ENCODE assay signal across 28 mouse cellular contexts in genomic region chr3:146108945-146109344, GRCm38 (mm10). TPM values are rescaled to one million over a fixed set of nuclear protein-coding genes. Genes with fewer than 3 reads are reported as not detected.
DNase-seq lines count a peak whose midpoint lies in the region; ATAC-seq lines count a peak whose summit lies in the region.
"Had no signal": no experiment of that assay in that cellular context is flagged by ENCODE, and none has a peak within 500 bp of the region (broad histone marks: within the 10 kb centered on the region; RNA-seq: fewer than 3 reads in every experiment).

No protein-coding gene starts in this region.

- no peak overlapping the region for H3K9ac ChIP-seq in forebrain, embryonic 16.5 days (replicated peaks; ENCODE audit: low read depth, low read length)
- H3K9ac ChIP-seq: embryonic facial prominence, embryonic 15.5 days had no signal

- H3K4me3 ChIP-seq in forebrain, embryonic 16.5 days (replicated peaks; ENCODE audit: low read length), result no peak overlapping the region

- ATAC-seq in granulocyte monocyte progenitor cell, adult 5-6 weeks (replicated peaks; ENCODE audit: poor library complexity, severe bottlenecking), result peak; percentile 60
- ATAC-seq in megakaryocyte, adult 5-6 weeks (ENCODE audit: poor library complexity, severe bottlenecking), result peak; percentile 71
- ATAC-seq in forebrain, embryonic 16.5 days, result no peak
- ATAC-seq in monocyte, adult 5-6 weeks (replicated peaks; ENCODE audit: insufficient number of reproducible peaks, low FRiP score, low TSS enrichment, poor library complexity, severe bottlenecking), result no peak; the same call in 1 of the 2 replicates

- intact Hi-C loops in gastrocnemius, postnatal 36 days (cut with DNase I), result no loop called here

- H3K4me2 ChIP-seq in forebrain, embryonic 16.5 days (ENCODE audit: low read length), result no peak overlapping the region

- H3K9me3 ChIP-seq in forebrain, embryonic 16.5 days (ENCODE audit: control insufficient read depth, low read length), result no peaks in the 10 kb centered on the region
- H3K9me3 ChIP-seq: embryonic facial prominence, embryonic 13.5 days; embryonic facial prominence, embryonic 15.5 days; G1E had no signal

- H3K27ac ChIP-seq in forebrain, embryonic 16.5 days (ENCODE audit: low read length), result no peak overlapping the region
- H3K27ac ChIP-seq: embryonic facial prominence, embryonic 13.5 days; embryonic facial prominence, embryonic 15.5 days; forebrain, embryonic 12.5 days had no signal

- 70% methylated on average over 2 of the region's 2 CpGs for WGBS in forebrain, embryonic 16.5 days

- DNase-seq in 3T3-L1 (ENCODE audit: low read depth, low spot score) (peak; percentile 15), NIH3T3 (ENCODE audit: low read depth) (peak; percentile 15)
- no peak for DNase-seq in cerebellum, postnatal 36 days
- no peak for DNase-seq in gastrocnemius, postnatal 36 days
- DNase-seq: adrenal gland, adult 2 months; adrenal gland, postnatal 10 days; adrenal gland, postnatal 25 days; B cell, adult 2 months; cerebellum, adult 11-12 months; cerebellum, adult 2 months; cerebellum, adult 9-10 months; cerebellum, postnatal 10 days; cerebellum, postnatal 25 days; embryo, embryonic 11 days; forebrain, postnatal 0 days had no signal

- H3K36me3 ChIP-seq in forebrain, embryonic 16.5 days (ENCODE audit: control insufficient read depth, insufficient read depth), result no peaks in the 10 kb centered on the region
- H3K36me3 ChIP-seq: embryonic facial prominence, embryonic 13.5 days; embryonic facial prominence, embryonic 15.5 days; forebrain, embryonic 10.5 days; forebrain, embryonic 12.5 days; G1E had no signal

- 0 out of 2 replicates have a peak, but pooled peaks cover 3% of the 10 kb centered on the region for H3K27me3 ChIP-seq in forebrain, embryonic 16.5 days (replicated peaks; ENCODE audit: control insufficient read depth, insufficient read depth, low read length)
- H3K27me3 ChIP-seq: CH12.LX; embryonic facial prominence, embryonic 15.5 days had no signal

- H3K4me1 ChIP-seq in forebrain, embryonic 16.5 days (replicated peaks; ENCODE audit: control insufficient read depth, insufficient read depth, low read length), result peaks cover 11% of the 10 kb centered on the region; the same call in 1 of the 2 replicates

RNA-seq across cellular contexts. Expression of gene Wdr63, which starts 1.0 kb away (rescaled TPM):
- total RNA-seq in granulocyte monocyte progenitor cell, adult 5-6 weeks (2014; fragmentation: Nextera tagmentation), result not detected in 2 replicates
- not detected in 2 replicates for total RNA-seq in granulocyte monocyte progenitor cell, adult 5-6 weeks (2017)
- total RNA-seq in megakaryocyte, adult 5-6 weeks (2015), result not detected in 2 replicates
- not detected in 2 replicates for total RNA-seq in megakaryocyte, adult 5-6 weeks (2017)
- 0.62 and 0.92 TPM in 2 replicates for polyA plus RNA-seq in forebrain, embryonic 16.5 days (2015; fragmentation: Nextera tagmentation; extraction: Ambion mirVana)
- total RNA-seq in monocyte, adult 5-6 weeks (2017), result not detected in 3 replicates
- not detected for total RNA-seq in gastrocnemius, postnatal 36 days (2021)
- total RNA-seq: adrenal gland, adult 2 months; adrenal gland, postnatal 25 days; CH12.LX; common myeloid progenitor, adult 5-6 weeks; G1E had no signal
- polyA plus RNA-seq: adrenal gland, adult 2 months; CD4-positive, CD25-positive, alpha-beta regulatory T cell, adult 4 months; erythroblast, embryonic 14.5 days; forebrain, embryonic 10.5 days; G1E had no signal

RNA-seq across cellular contexts. Expression of gene Mcoln3, which starts 8.3 kb away (rescaled TPM):
- total RNA-seq in granulocyte monocyte progenitor cell, adult 5-6 weeks (2014; fragmentation: Nextera tagmentation), result not detected in 2 replicates
- total RNA-seq in granulocyte monocyte progenitor cell, adult 5-6 weeks (2017), result not detected in 2 replicates
- total RNA-seq in megakaryocyte, adult 5-6 weeks (2015), result not detected in 2 replicates
- total RNA-seq in megakaryocyte, adult 5-6 weeks (2017), result 0.07 TPM in 1 of 2 replicates, not detected in the other
- 0.18 and 0.34 TPM in 2 replicates for polyA plus RNA-seq in forebrain, embryonic 16.5 days (2015; fragmentation: Nextera tagmentation; extraction: Ambion mirVana)
- 0.19 to 0.78 TPM (median 0.75 TPM) in 3 replicates for total RNA-seq in monocyte, adult 5-6 weeks (2017)
- total RNA-seq in gastrocnemius, postnatal 36 days (2021), result not detected
- total RNA-seq: adrenal gland, adult 2 months; adrenal gland, postnatal 25 days; G1E had no signal
- polyA plus RNA-seq: adrenal gland, adult 2 months; erythroblast, embryonic 14.5 days; G1E had no signal

RNA-seq across cellular contexts. Expression of gene Mcoln2, which starts 40.7 kb away (rescaled TPM):
- 0.75 TPM in 1 of 2 replicates, not detected in the other for total RNA-seq in granulocyte monocyte progenitor cell, adult 5-6 weeks (2014; fragmentation: Nextera tagmentation)
- total RNA-seq in granulocyte monocyte progenitor cell, adult 5-6 weeks (2017), result 0.52 and 4.1 TPM in 2 replicates
- total RNA-seq in megakaryocyte, adult 5-6 weeks (2015), result 0.47 and 3.3 TPM in 2 replicates
- 0.33 and 2.2 TPM in 2 replicates for total RNA-seq in megakaryocyte, adult 5-6 weeks (2017)
- polyA plus RNA-seq in forebrain, embryonic 16.5 days (2015; fragmentation: Nextera tagmentation; extraction: Ambion mirVana), result 0.10 TPM in 1 of 2 replicates, not detected in the other
- 13.6 to 28.6 TPM (median 14.5 TPM) in 3 replicates for total RNA-seq in monocyte, adult 5-6 weeks (2017)
- total RNA-seq in gastrocnemius, postnatal 36 days (2021), result under 1 TPM in 1 of 2 experiments, not detected in 1; 0.51 TPM
- total RNA-seq: adrenal gland, adult 2 months; adrenal gland, postnatal 25 days had no signal
- polyA plus RNA-seq: adrenal gland, adult 2 months; erythroblast, embryonic 14.5 days; G1E had no signal

Comparison
In these comparisons a context has a peak if more than half of its experiments do, and no peak if none do; other contexts are left out.
1. DNase-seq: peak in 3T3-L1 (single experiment) and NIH3T3 (single experiment); none in cerebellum, postnatal 36 days (0 of 2) and gastrocnemius, postnatal 36 days (0 of 2).
2. ATAC-seq: peak in granulocyte monocyte progenitor cell, adult 5-6 weeks (single experiment) and megakaryocyte, adult 5-6 weeks (single experiment); none in forebrain, embryonic 16.5 days (single experiment) and monocyte, adult 5-6 weeks (single experiment).